Mouse (Mus musculus): ENCODE data around the gene Atrnl1.

DNA sequence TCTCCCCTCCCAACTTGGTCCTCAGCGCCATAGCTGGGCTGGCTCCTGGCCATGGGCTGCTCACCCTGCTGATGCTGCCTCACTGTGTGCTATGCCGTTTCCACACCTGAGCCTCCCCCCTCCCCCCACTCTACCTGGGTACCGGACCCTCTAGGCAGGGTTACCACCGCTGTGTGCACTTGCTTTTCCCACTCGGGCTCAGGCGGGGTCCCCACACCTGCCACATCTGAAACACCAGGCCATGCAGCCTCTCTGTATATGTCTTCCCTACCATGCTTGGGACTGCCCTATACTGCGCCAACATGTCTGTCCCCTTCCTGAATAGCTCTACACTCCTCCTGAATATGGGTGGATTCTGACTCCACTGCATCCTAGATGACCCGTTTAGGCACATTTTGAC, 384.2 kb downstream of the Atrnl1 start:
- TF ChIP-seq POLR2A (IDR thresholded peaks at IDR 0.05; ENCODE audit: insufficient read depth, low read length): no peak
- no peak for TF ChIP-seq EP300 (IDR thresholded peaks at IDR 0.05; ENCODE audit: insufficient read depth, low read depth, low read length)
